Mouse (Mus musculus) cerebellum, adult 2 months (tissue): Measurements from ENCODE around the gene Klf11. TPM values are rescaled to one million over a fixed set of nuclear protein-coding genes. Genes with fewer than 3 reads are reported as not detected.

Experiments used
- DNase-seq, 2 experiments: peaks; one replicate each; pipeline ENCODE4 v3.0.0; 2021
- H3K27ac ChIP-seq: fragments of 200-500 bp; 2 replicates; pipeline ENCODE4 v1.5.1; 2012; ENCODE audit warnings: low read length, control low read depth, inconsistent platforms; ENCODE audit not compliant: insufficient read depth
- H3K27me3 ChIP-seq: fragments of 200-500 bp; 2 replicates; pipeline ENCODE4 v1.6.1; 2012; ENCODE audit warnings: inconsistent platforms, mild to moderate bottlenecking, low read length, moderate library complexity; ENCODE audit not compliant: control insufficient read depth, insufficient read depth
- H3K4me1 ChIP-seq: fragments of 200-500 bp; 2 replicates; pipeline ENCODE4 v1.6.1; 2011; ENCODE audit warnings: low read length; ENCODE audit not compliant: control insufficient read depth, insufficient read depth
- H3K4me3 ChIP-seq: fragments of 200-500 bp; replicated peaks from 2 replicates; pipeline ENCODE3; 2011; ENCODE audit warnings: mild to moderate bottlenecking, low read depth, low read length, control low read depth; ENCODE audit not compliant: insufficient read depth
- CTCF ChIP-seq: fragments of 200-500 bp; IDR thresholded peaks from 2 replicates; pipeline ENCODE4 v1.5.1; 2011; ENCODE audit warnings: low read depth, mild to moderate bottlenecking, control low read depth, low read length, moderate library complexity, borderline replicate concordance; ENCODE audit not compliant: insufficient read depth
- POLR2A ChIP-seq: fragments of 200-500 bp; IDR thresholded peaks from 2 replicates; pipeline ENCODE4 v1.6.1; 2011; ENCODE audit warnings: low read length, control low read depth, borderline replicate concordance; ENCODE audit not compliant: insufficient read depth
- WGBS: fragments of 180-500 bp; shearing (Covaris S2); methylation state at CpG from one replicate; pipeline ENCODE4 v1.1.7; 2018; 5-methylcytosine and 5-hydroxymethylcytosine counted together
- polyA plus RNA-seq: library from polyadenylated mRNA; depleted of rRNA; stranded (reverse); fragments of >200 nt; gene quantifications from 2 replicates; pipeline ENCODE4 v1.2.3, GENCODE M21; 2012

Klf11 gene
- polyA plus RNA-seq, 1 experiment = 4.9 TPM

DNA sequence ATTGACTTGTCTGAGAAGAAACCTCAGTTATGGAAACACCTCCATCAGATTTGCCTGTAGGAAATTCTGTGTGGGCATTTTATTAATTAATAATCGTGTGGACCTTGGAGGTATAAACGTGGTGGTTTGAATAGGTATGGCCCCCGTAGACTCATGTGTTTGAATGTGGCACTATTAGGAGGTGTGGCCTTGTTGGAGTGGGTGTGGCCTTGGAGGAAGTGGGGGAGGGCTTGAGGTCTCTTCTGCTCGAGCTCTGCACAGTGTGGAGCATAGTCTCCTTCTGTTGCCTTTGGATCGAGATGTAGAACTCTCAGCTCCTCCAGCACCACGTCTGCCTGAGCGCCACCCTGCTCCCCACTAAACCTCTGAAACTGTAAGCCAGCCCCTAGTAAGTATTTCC, 32.4 kb downstream of the Klf11 start:
- TF ChIP-seq CTCF = no peak
- no peak for TF ChIP-seq POLR2A
- no peaks in the 10 kb centered on the region for H3K4me1 ChIP-seq
- H3K4me3 ChIP-seq = no peak overlapping the region
- 55% methylated on average over 7 of the region's 7 CpGs for WGBS
- H3K27ac ChIP-seq = no peak overlapping the region
- no peaks in the 10 kb centered on the region; the same call in 1 of the 2 replicates for H3K27me3 ChIP-seq
- no peak for DNase-seq

DNA sequence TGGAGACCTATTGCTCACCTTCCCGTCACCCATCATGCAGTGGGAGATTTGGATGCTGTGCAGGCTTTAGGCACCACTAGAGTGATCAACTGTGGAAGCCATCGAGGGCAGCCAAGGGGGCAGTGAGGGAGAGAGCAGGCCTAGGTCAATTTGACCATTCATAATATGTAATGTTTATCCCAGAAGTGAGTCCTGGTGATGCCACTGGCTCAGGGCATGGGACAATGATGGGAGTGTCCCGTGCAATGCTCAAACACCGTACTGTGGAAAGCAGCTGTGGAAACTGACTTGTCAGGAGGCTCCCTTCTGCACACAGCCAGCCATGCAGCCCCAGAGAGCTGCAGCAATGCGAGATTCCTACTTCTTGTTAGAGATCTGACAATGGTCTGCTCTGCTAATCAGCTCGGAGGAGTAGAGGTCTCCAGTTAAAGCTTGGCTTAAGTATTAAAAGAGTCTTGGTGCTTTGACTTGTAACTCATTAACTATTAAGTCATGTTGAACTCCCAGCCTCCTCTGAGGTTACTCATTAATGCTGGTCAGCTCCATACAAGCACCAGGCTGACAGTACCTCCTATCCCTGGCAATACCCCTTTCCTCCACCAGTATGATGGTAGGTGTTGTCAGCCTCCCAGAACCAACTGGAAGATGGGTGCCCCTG, 35.1 kb downstream of the Klf11 start:
- no peak for TF ChIP-seq POLR2A
- no peak for TF ChIP-seq CTCF
- no peak for DNase-seq
- WGBS = 79% methylated on average over 6 of the region's 6 CpGs

DNA sequence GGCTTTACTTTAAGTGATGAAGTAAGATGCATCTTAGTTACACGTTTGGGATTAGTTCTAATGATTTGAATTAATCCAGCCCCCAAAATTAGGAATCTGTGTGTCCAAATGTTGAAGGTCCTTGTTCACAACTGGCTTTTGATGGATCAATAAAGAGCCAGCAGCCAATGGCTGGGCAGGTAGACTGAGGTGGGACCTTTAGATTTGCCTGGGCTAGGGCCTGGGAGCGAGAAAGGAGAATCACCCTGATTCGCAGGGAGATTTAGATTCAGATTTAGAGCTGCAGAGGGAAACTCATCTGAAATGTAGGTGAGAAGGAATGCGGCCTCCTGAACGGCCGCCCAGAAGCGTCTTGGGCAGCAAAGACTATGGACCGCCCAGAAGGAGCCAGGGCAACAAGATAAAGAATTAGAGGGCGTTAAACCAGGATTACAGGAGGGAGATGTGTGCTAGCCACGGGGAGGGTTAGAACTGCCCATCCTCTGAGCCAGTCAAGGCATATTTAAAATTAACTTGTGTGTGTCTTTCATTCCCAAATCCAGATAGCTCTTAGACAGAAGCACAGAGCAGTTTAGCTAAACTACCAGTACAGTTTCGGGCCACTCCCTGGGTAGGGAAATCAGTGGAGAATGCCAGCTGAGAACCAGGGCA, 35.7 kb downstream of the Klf11 start:
- no peak for TF ChIP-seq POLR2A
- TF ChIP-seq CTCF = no peak
- 84% methylated on average over 11 of the region's 11 CpGs for WGBS

More for the DNA sequence above, 35.1 kb downstream of the Klf11 start:
- no peak overlapping the region for H3K4me3 ChIP-seq
- H3K27me3 ChIP-seq = no peaks in the 10 kb centered on the region; the same call in 1 of the 2 replicates
- H3K4me1 ChIP-seq = no peaks in the 10 kb centered on the region
- H3K27ac ChIP-seq = no peak overlapping the region

DNA sequence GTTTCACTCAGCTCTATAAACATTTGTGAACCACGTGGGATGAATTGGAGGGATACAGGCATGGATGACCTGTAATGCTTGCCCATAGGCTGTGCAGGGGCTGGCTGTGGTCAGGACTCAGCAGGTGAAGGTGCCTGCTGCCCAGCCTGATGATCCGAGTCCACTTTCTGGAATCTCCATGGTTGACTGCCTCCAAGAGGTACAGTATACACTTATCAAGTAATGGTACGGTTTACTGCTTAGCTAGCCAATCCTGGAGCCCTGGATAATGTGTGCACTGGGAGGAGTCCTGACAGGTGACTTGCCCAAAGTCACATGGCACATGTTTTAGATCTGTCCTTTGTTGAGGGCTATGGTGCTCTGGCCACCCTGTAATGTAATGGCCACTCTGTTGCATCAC, 39.3 kb downstream of the Klf11 start:
- Histone ChIP-seq H3K4me1 (no peaks in the 10 kb centered on the region), H3K27me3 (no peaks in the 10 kb centered on the region), H3K4me3 (no peak overlapping the region), H3K27ac (no peak overlapping the region)
- DNase-seq = no peak
- TF ChIP-seq CTCF (no peak), POLR2A (no peak)
- WGBS = 79% methylated on average over 3 of the region's 3 CpGs

More for the DNA sequence above, 35.7 kb downstream of the Klf11 start:
- H3K4me3 ChIP-seq = no peak overlapping the region
- no peak for DNase-seq
- no peak overlapping the region for H3K27ac ChIP-seq
- no peaks in the 10 kb centered on the region for H3K4me1 ChIP-seq
- H3K27me3 ChIP-seq = no peaks in the 10 kb centered on the region

DNA sequence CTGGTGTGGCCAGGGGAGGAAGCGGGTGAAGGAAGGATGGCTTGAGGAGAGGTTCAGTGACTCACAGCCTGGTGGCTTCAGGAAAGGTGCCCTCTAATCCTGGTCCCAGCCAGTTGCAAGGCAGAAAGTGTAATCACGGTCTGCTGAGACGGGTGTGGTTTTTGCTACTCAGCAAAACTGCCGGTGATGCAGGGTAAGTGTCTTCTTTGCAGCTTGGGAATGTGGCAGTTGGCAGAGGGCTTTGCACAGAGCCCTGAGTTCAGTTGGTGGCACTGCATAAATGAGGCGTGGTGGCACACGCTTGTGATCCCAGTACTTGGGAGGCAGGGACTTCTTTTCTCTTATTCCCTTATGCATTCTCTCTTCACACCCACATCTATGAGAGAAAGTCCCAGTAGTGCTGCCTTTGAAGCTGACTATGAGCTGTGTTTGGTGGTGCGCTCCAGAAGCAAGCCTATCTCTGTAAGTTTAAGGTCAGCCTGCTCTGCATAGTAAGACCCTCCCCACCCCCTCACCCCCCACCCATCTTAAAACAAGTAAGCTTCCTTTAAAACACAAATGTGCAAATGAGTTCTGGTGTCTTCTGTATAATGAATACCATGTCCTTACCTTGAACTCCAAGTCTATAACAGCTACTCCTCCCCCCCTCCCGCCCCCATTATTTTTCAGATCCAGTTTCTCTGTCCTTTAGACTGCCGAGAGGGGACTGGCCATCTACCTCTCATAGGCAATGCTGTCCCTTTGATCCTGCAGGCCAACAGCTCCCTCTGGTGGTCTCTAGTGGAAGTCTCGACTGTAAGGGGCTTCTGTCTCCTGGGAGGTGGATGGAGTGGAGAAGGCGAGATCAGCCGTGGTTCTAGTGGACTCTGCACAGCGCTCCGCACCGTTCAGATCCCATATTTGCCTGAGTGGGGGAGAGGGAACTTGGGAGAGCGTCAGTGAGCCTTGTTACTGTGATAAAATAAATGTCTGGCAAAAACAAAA, 45.7 kb downstream of the Klf11 start:
- DNase-seq = peak; percentile 63 to 80
- WGBS = 40% methylated on average over 16 of the region's 16 CpGs
- Histone ChIP-seq H3K4me1 (no peaks in the 10 kb centered on the region), H3K4me3 (no peak overlapping the region), H3K27ac (no peak overlapping the region), H3K27me3 (no peaks in the 10 kb centered on the region)
- TF ChIP-seq POLR2A = no peak
- peak; percentile 94 for TF ChIP-seq CTCF

DNA sequence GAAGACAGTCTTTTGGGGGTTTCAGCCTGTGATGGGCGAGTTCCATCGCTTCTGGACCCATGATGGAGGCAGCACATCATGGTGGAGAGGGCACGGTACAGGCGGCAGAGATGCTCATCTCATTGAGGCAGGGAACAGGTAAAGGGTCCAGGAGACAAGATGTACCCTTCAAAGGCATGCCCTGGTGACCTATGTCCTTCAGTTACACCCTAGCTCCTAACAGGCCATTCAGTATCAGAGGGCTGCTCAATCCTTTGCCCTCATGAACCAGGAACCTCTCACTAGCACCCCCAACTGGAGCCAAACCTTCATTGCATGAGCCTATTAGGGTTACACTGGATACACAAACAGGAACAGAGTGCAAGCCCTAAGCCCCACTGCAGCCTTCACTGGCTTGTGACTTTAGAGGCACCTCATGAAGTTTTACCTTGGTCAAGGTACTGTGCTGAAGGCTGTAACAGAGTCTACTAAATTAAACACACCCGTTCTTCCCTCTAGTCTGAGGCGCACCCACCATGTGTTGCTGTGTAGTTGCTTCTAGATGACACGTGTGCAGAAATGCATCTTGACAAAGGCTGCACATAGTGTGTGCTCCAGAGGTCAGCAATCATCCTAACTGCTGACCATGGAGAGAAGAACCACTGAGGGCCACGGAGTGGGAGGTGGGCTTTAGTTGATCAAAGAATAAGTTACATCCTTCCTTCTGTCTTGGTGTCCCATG, 46.6 kb downstream of the Klf11 start:
- no peak overlapping the region for H3K27ac ChIP-seq
- no peak overlapping the region for H3K4me3 ChIP-seq
- no peak for DNase-seq
- 56% methylated on average over 8 of the region's 8 CpGs for WGBS
- H3K27me3 ChIP-seq = no peaks in the 10 kb centered on the region
- no peaks in the 10 kb centered on the region for H3K4me1 ChIP-seq
- no peak for TF ChIP-seq CTCF
- no peak for TF ChIP-seq POLR2A

DNA sequence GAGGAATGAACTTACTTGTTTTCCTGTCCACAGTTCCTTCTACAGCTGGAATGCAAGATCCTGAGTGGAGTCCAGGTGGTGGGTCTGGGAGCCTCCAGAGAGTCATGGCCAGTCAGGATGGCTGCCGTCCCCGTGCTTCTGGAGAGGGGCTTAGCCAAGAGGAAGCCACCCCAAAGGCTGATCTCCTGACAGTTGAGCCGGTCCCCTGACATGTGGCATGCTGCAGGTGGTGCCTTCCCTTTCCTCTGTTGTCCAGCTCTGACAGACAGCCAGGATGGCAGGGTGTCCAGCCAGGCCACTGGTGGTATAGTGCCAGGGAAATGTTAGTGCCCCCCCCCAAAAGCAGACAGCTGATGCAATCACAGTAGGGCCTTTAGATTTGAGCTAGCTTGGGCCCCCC, 47.4 kb downstream of the Klf11 start:
- H3K4me1 ChIP-seq = no peaks in the 10 kb centered on the region
- no peak for TF ChIP-seq CTCF
- no peak for TF ChIP-seq POLR2A

More for the DNA sequence above, 47.4 kb downstream of the Klf11 start:
- DNase-seq = no peak
- Histone ChIP-seq H3K27me3 (no peaks in the 10 kb centered on the region), H3K4me3 (no peak overlapping the region), H3K27ac (no peak overlapping the region)
- 47% methylated on average over 3 of the region's 3 CpGs for WGBS
